In genomic region chr3:149042527-149042926, GRCm38 (mm10) we compare ENCODE assay signal across 12 mouse cellular contexts. TPM values are rescaled to one million over a fixed set of nuclear protein-coding genes. Genes with fewer than 3 reads are reported as not detected.
DNase-seq lines count a peak whose midpoint lies in the region; ATAC-seq and TF ChIP-seq lines count a peak whose summit lies in the region.
"Had no signal": no experiment of that assay in that cellular context is flagged by ENCODE, and none has a peak within 500 bp of the region (broad histone marks: within the 10 kb centered on the region; RNA-seq: fewer than 3 reads in every experiment).

No protein-coding gene starts in this region.

- H3K27ac ChIP-seq in midbrain, embryonic 10.5 days (replicated peaks): peak overlapping the region; percentile 61
- no peak overlapping the region for H3K27ac ChIP-seq in midbrain, postnatal 0 days (ENCODE audit: low read depth, low read length)
- H3K27ac ChIP-seq in hindbrain, embryonic 12.5 days: no peak overlapping the region
- no peak overlapping the region for H3K27ac ChIP-seq in midbrain, embryonic 12.5 days (replicated peaks)
- no peak overlapping the region for H3K27ac ChIP-seq in stomach, postnatal 0 days (replicated peaks)
- H3K27ac ChIP-seq: left cerebral cortex, adult 2 months had no signal

- DNase-seq in midbrain, embryonic 10.5 days (ENCODE audit: low spot score): peak; percentile 50
- DNase-seq in midbrain, postnatal 0 days (ENCODE audit: low spot score): no peak
- no peak for DNase-seq in stomach, postnatal 0 days (ENCODE audit: low spot score)
- DNase-seq in right cerebral cortex, postnatal 25 days: no peak
- DNase-seq in layer of hippocampus, adult 11-12 months (ENCODE audit: low spot score): no peak
- DNase-seq in heart, postnatal 14 days: no peak
- DNase-seq: cerebellum, postnatal 14 days; kidney, adult 9 months had no signal

- no peak for TF ChIP-seq EP300 in stomach, postnatal 0 days (optimal IDR thresholded peaks at IDR 0.05)

- H3K9me3 ChIP-seq in midbrain, embryonic 10.5 days (replicated peaks): no peaks in the 10 kb centered on the region
- H3K9me3 ChIP-seq in midbrain, postnatal 0 days (ENCODE audit: low read length): no peaks in the 10 kb centered on the region
- no peaks in the 10 kb centered on the region for H3K9me3 ChIP-seq in hindbrain, embryonic 12.5 days (replicated peaks)
- no peaks in the 10 kb centered on the region for H3K9me3 ChIP-seq in midbrain, embryonic 12.5 days
- H3K9me3 ChIP-seq in stomach, postnatal 0 days (ENCODE audit: control insufficient read depth, low read length): no peaks in the 10 kb centered on the region
- H3K9me3 ChIP-seq: heart, embryonic 13.5 days had no signal

- H3K36me3 ChIP-seq in midbrain, embryonic 10.5 days: no peaks in the 10 kb centered on the region
- H3K36me3 ChIP-seq in midbrain, postnatal 0 days (ENCODE audit: insufficient read depth, low read length): no peaks in the 10 kb centered on the region
- H3K36me3 ChIP-seq in hindbrain, embryonic 12.5 days: no peaks in the 10 kb centered on the region
- no peaks in the 10 kb centered on the region for H3K36me3 ChIP-seq in midbrain, embryonic 12.5 days
- no peaks in the 10 kb centered on the region for H3K36me3 ChIP-seq in stomach, postnatal 0 days (ENCODE audit: control insufficient read depth, insufficient read depth, low read length)
- H3K36me3 ChIP-seq: heart, embryonic 13.5 days had no signal

- H3K4me2 ChIP-seq in midbrain, postnatal 0 days (ENCODE audit: low read depth, low read length, poor library complexity, severe bottlenecking): no peak overlapping the region
- H3K4me2 ChIP-seq in hindbrain, embryonic 12.5 days (replicated peaks): 0 out of 2 replicates have a peak overlapping the region, but pooled peaks have one; percentile 15
- H3K4me2 ChIP-seq in midbrain, embryonic 12.5 days (replicated peaks): peak overlapping the region; percentile 22
- no peak overlapping the region for H3K4me2 ChIP-seq in stomach, postnatal 0 days (replicated peaks; ENCODE audit: low read depth)
- H3K4me2 ChIP-seq: heart, embryonic 13.5 days had no signal

- ATAC-seq in midbrain, postnatal 0 days (ENCODE audit: low FRiP score): no peak
- peak; percentile 80 for ATAC-seq in hindbrain, embryonic 12.5 days (ENCODE audit: low FRiP score)
- ATAC-seq in midbrain, embryonic 12.5 days (ENCODE audit: low FRiP score, low read depth): peak; percentile 82
- no peak for ATAC-seq in stomach, postnatal 0 days (ENCODE audit: low FRiP score, low TSS enrichment)

- intact Hi-C loops in heart, postnatal 14 days (cut with DNase I): no loop called here

- H3K9ac ChIP-seq in midbrain, postnatal 0 days (replicated peaks; ENCODE audit: low read length, poor library complexity, severe bottlenecking): no peak overlapping the region
- H3K9ac ChIP-seq in hindbrain, embryonic 12.5 days: no peak overlapping the region
- H3K9ac ChIP-seq in midbrain, embryonic 12.5 days (replicated peaks): no peak overlapping the region
- H3K9ac ChIP-seq in stomach, postnatal 0 days (ENCODE audit: low read length): no peak overlapping the region
- H3K9ac ChIP-seq: heart, embryonic 13.5 days had no signal

- 24% methylated on average over 9 of the region's 9 CpGs for WGBS in midbrain, embryonic 10.5 days
- 12% methylated on average over 9 of the region's 9 CpGs for WGBS in midbrain, postnatal 0 days
- 12% methylated on average over 9 of the region's 9 CpGs for WGBS in hindbrain, embryonic 12.5 days
- 12% methylated on average over 9 of the region's 9 CpGs for WGBS in midbrain, embryonic 12.5 days
- 62% methylated on average over 9 of the region's 9 CpGs for WGBS in stomach, postnatal 0 days

- H3K4me3 ChIP-seq in midbrain, embryonic 10.5 days: peak overlapping the region; percentile 14; the same call in 1 of the 2 replicates
- no peak overlapping the region for H3K4me3 ChIP-seq in midbrain, postnatal 0 days (ENCODE audit: low read depth, low read length)
- no peak overlapping the region for H3K4me3 ChIP-seq in hindbrain, embryonic 12.5 days
- no peak overlapping the region for H3K4me3 ChIP-seq in midbrain, embryonic 12.5 days
- no peak overlapping the region for H3K4me3 ChIP-seq in stomach, postnatal 0 days (ENCODE audit: low read depth, low read length)
- H3K4me3 ChIP-seq: heart, embryonic 13.5 days; left cerebral cortex, adult 2 months had no signal

- TF ChIP-seq CTCF in midbrain, postnatal 0 days (IDR thresholded peaks at IDR 0.05): no peak
- no peak for TF ChIP-seq CTCF in stomach, postnatal 0 days (IDR thresholded peaks at IDR 0.05; ENCODE audit: low read depth)

- H3K4me1 ChIP-seq in midbrain, embryonic 10.5 days: peaks cover 32% of the 10 kb centered on the region
- no peaks in the 10 kb centered on the region for H3K4me1 ChIP-seq in midbrain, postnatal 0 days (ENCODE audit: insufficient read depth, low read length)
- peaks cover 19% of the 10 kb centered on the region for H3K4me1 ChIP-seq in hindbrain, embryonic 12.5 days
- peaks cover 23% of the 10 kb centered on the region for H3K4me1 ChIP-seq in midbrain, embryonic 12.5 days
- H3K4me1 ChIP-seq in stomach, postnatal 0 days (replicated peaks; ENCODE audit: control insufficient read depth, insufficient read depth): peaks cover 3% of the 10 kb centered on the region; the same call in 1 of the 2 replicates

- H3K27me3 ChIP-seq in midbrain, embryonic 10.5 days (ENCODE audit: low read depth, poor library complexity, severe bottlenecking): 0 out of 2 replicates have a peak, but pooled peaks cover 4% of the 10 kb centered on the region
- H3K27me3 ChIP-seq in midbrain, postnatal 0 days (ENCODE audit: insufficient read depth, low read length): no peaks in the 10 kb centered on the region
- peaks cover 3% of the 10 kb centered on the region; the same call in 1 of the 2 replicates for H3K27me3 ChIP-seq in hindbrain, embryonic 12.5 days
- no peaks in the 10 kb centered on the region for H3K27me3 ChIP-seq in midbrain, embryonic 12.5 days
- no peaks in the 10 kb centered on the region for H3K27me3 ChIP-seq in stomach, postnatal 0 days (ENCODE audit: control insufficient read depth, insufficient read depth, low read length)
- H3K27me3 ChIP-seq: heart, embryonic 13.5 days had no signal

RNA-seq across cellular contexts. Expression of gene Adgrl2, which starts 52.2 kb away (rescaled TPM):
- 76.6 and 97.3 TPM in 2 replicates for polyA plus RNA-seq in midbrain, embryonic 10.5 days (2016; fragmentation: Nextera tagmentation; extraction: Ambion mirVana)
- 102 and 116 TPM in 2 replicates for total RNA-seq in midbrain, postnatal 0 days (2014; rRNA removed)
- polyA plus RNA-seq in midbrain, postnatal 0 days (2015; fragmentation: Nextera tagmentation; extraction: Ambion mirVana): 83.6 and 92.9 TPM in 2 replicates
- 98.1 and 121 TPM in 2 replicates for polyA plus RNA-seq in hindbrain, embryonic 12.5 days (2016; fragmentation: Nextera tagmentation; extraction: Ambion mirVana)
- 149 and 152 TPM in 2 replicates for polyA plus RNA-seq in midbrain, embryonic 12.5 days (2016; fragmentation: Nextera tagmentation; extraction: Ambion mirVana)
- 34.3 and 35.2 TPM in 2 replicates for polyA plus RNA-seq in stomach, postnatal 0 days (2015; fragmentation: Nextera tagmentation; extraction: Ambion mirVana)
- total RNA-seq in heart, postnatal 14 days (2021): 10 to 100 TPM; 73.0 to 77.0 TPM

Comparison
In these comparisons a context has a peak if more than half of its experiments do, and no peak if none do; other contexts are left out.
1. ATAC-seq: peak in hindbrain, embryonic 12.5 days (single experiment) and midbrain, embryonic 12.5 days (single experiment); none in midbrain, postnatal 0 days (single experiment) and stomach, postnatal 0 days (single experiment).
2. H3K4me2 ChIP-seq: peak in hindbrain, embryonic 12.5 days (single experiment) and midbrain, embryonic 12.5 days (single experiment); none in midbrain, postnatal 0 days (single experiment) and stomach, postnatal 0 days (single experiment).